Mouse (Mus musculus) hindbrain, embryonic 16.5 days (tissue): ENCODE data around the gene Tmprss11f. TPM values are rescaled to one million over a fixed set of nuclear protein-coding genes. Genes with fewer than 3 reads are reported as not detected.
"Not testable (repeated sequence)": the region's sequence is repeated elsewhere in the genome, so short reads cannot be mapped to it uniquely, and the experiment has no call there.

Experiments used
- ATAC-seq: fragments of 200-750 bp; cut with Nextera tagmentation; 2 replicates; pipeline ENCODE4 v1.8.0; 2017; ENCODE audit warnings: moderate TSS enrichment, moderate library complexity
- H3K27ac ChIP-seq: fragments of 300-500 bp; sonication (generic); 2 replicates; pipeline ENCODE4 v1.5.1; 2014; ENCODE audit warnings: low read depth, mild to moderate bottlenecking, control low read depth, low read length, moderate library complexity
- H3K27me3 ChIP-seq: fragments of 300-500 bp; sonication (generic); replicated peaks from 2 replicates; pipeline ENCODE4 v1.6.1; 2014; ENCODE audit warnings: low read length; ENCODE audit not compliant: control insufficient read depth, insufficient read depth
- H3K36me3 ChIP-seq: fragments of 300-500 bp; sonication (generic); 2 replicates; pipeline ENCODE4 v1.6.1; 2014; ENCODE audit warnings: mild to moderate bottlenecking, low read length, moderate library complexity, mixed read lengths; ENCODE audit not compliant: control insufficient read depth, insufficient read depth
- H3K4me1 ChIP-seq: fragments of 300-500 bp; sonication (generic); 2 replicates; pipeline ENCODE4 v1.6.1; 2014; ENCODE audit warnings: low read depth, low read length; ENCODE audit not compliant: control insufficient read depth, insufficient read depth
- H3K4me2 ChIP-seq: fragments of 300-500 bp; sonication (generic); 2 replicates; pipeline ENCODE4 v1.6.1; 2014; ENCODE audit warnings: mild to moderate bottlenecking, low read length, control low read depth, moderate library complexity
- H3K4me3 ChIP-seq: fragments of 300-500 bp; sonication (generic); 2 replicates; pipeline ENCODE4 v1.5.1; 2014; ENCODE audit warnings: mild to moderate bottlenecking, low read length, control low read depth, moderate library complexity
- H3K9ac ChIP-seq: fragments of 300-500 bp; sonication (generic); 2 replicates; pipeline ENCODE4 v1.6.1; 2014; ENCODE audit warnings: low read depth, mild to moderate bottlenecking, control low read depth, low read length, moderate library complexity
- H3K9me3 ChIP-seq: fragments of 300-500 bp; sonication (generic); 2 replicates; pipeline ENCODE4 v1.6.1; 2014; ENCODE audit warnings: mild to moderate bottlenecking, low read length, moderate library complexity; ENCODE audit not compliant: control insufficient read depth
- WGBS: fragments of 180-500 bp; shearing (Covaris S2); extraction: QIAGEN DNeasy Blood & Tissue Kit; methylation state at CpG from one replicate; pipeline ENCODE4 v1.1.7; 2014; 5-methylcytosine and 5-hydroxymethylcytosine counted together
- polyA plus RNA-seq: library from polyadenylated mRNA; unstranded; fragments of >200 nt; fragmentation: Nextera tagmentation; extraction: Ambion mirVana; gene quantifications from 2 replicates; pipeline ENCODE4 v1.2.1, GENCODE M21; 2015

Gene Tmprss11f
- not detected in 2 replicates for polyA plus RNA-seq

DNA sequence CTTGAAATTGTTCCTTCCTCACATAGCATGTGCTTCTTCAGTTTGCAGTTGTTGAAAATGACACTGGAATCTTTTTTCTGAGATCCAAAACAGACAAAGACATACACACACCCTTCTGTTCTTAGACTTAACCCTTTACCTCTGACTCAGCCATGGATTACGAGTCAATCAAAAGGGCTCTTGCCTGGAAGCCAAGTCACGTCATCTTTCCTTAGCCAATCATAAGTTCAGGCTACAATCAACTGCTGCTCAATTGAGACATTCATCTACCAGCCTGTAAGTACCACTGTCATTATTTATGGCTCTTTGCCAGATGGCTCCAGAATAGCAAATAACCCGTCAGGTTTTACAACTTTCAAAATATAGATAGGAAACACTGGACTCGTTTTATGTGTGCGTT is at the start of gene Tmprss11f:
Gene Tmprss11f (minus strand): TSS at position 101 of the 400 bp plus-strand sequence.
- no peak within 1 kb of the TSS for H3K9ac ChIP-seq
- H3K27ac ChIP-seq: no peak within 1 kb of the TSS
- H3K36me3 ChIP-seq: no peaks in the 10 kb centered on the region
- WGBS: 86% methylated on average over 5 of the region's 5 CpGs
- no peaks in the 10 kb centered on the region for H3K27me3 ChIP-seq
- H3K4me1 ChIP-seq: no peaks in the 10 kb centered on the region
- H3K4me3 ChIP-seq: no peak within 1 kb of the TSS
- no peak for ATAC-seq
- no peak within 1 kb of the TSS for H3K4me2 ChIP-seq
- H3K9me3 ChIP-seq: no peaks in the 10 kb centered on the region

GRCm38 (mm10) chr5:86676262-86676661 is 44.0 kb upstream of the Tmprss11f start, which contains the start of gene Tmprss11b:
Gene Tmprss11b, minus strand, starts transcription at chr5:86676362.
- Histone ChIP-seq H3K4me1 (no peaks in the 10 kb centered on the region), H3K27me3 (no peaks in the 10 kb centered on the region), H3K9ac (no peak within 1 kb of the TSS), H3K27ac (no peak within 1 kb of the TSS), H3K36me3 (no peaks in the 10 kb centered on the region), H3K4me3 (no peak within 1 kb of the TSS), H3K9me3 (no peaks in the 10 kb centered on the region), H3K4me2 (no peak within 1 kb of the TSS)
- ATAC-seq: no peak
- WGBS: 84% methylated on average over 5 of the region's 5 CpGs

DNA sequence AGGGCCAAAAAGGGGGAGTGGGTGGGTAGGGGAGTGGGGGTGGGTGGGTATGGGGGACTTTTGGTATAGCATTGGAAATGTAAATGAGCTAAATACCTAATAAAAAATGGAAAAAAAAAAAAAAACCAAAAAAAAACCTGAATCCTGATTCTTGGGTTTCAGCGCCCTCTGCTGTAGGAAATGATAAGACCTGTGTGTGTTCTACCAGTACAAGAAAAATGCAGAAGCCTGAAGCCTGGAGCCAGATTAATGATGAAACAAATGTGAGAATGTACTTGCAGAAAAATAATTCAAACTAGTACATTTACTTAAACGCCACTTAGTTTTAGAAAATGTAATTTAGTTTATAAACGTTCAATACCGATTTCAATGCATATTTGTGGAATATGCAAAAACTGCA is 17.0 kb upstream of the Tmprss11f start:
- ATAC-seq, H3K9me3 ChIP-seq, H3K27ac ChIP-seq, H3K36me3 ChIP-seq, H3K27me3 ChIP-seq, H3K4me1 ChIP-seq, H3K4me3 ChIP-seq, H3K4me2 ChIP-seq, H3K9ac ChIP-seq: not testable (repeated sequence)
- WGBS: 32% methylated on average over 4 of the region's 4 CpGs

- H3K4me2 ChIP-seq: no peak overlapping the region
- no peak overlapping the region for H3K27ac ChIP-seq
- H3K9me3 ChIP-seq: no peaks in the 10 kb centered on the region
- no peak overlapping the region for H3K4me3 ChIP-seq
- WGBS: 79% methylated on average over 3 of the region's 3 CpGs
- H3K36me3 ChIP-seq: no peaks in the 10 kb centered on the region
- ATAC-seq: no peak
- no peaks in the 10 kb centered on the region for H3K27me3 ChIP-seq
- no peak overlapping the region for H3K9ac ChIP-seq
- H3K4me1 ChIP-seq: no peaks in the 10 kb centered on the region
Measured at GRCm38 (mm10) chr5:86640795-86641194, 8.6 kb upstream of the Tmprss11f start.

DNA sequence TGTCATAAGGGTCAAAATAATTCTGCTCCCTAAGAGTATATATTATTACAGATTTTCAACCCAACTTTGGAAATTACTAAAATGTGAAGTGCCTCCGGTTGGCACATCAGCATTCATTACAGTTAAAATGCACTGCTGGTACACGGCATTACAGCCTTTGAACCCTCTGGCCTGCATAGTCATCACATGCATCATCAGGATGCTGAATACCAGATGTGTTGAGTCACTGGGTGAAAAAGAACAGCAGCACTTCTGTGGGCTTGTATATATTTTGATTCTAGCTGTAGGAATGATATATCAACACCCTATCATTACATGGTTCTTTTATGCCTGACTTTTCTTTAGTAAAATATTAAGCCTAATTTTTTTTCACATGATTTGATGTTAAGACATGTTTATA is 1.5 kb downstream of the Tmprss11f start:
- 84% methylated on average over 2 of the region's 2 CpGs for WGBS

DNA sequence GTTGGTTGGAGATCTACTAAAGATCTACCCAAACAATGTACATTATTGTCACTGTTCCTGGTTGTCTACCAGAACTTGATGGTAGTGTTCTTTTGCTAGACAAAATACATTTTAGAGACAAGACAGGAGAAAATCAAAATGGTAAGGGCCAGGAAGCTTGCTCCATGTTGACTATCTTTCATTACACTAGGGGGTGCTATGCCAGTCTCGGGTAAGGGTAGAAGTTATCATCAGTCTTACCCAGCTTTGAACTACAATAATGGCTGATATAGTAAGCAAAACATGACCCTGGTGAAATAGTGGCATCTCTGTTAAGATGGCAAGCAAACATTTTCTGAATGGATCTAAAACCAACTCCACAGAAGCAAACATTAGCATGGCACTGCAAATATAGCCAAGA is 10.4 kb downstream of the Tmprss11f start:
- H3K9ac ChIP-seq: no peak overlapping the region
- WGBS: 83% methylated on average over 1 of the region's 1 CpGs
- H3K27ac ChIP-seq: no peak overlapping the region
- no peaks in the 10 kb centered on the region for H3K4me1 ChIP-seq
- H3K4me2 ChIP-seq: no peak overlapping the region
- no peaks in the 10 kb centered on the region for H3K36me3 ChIP-seq
- no peaks in the 10 kb centered on the region for H3K9me3 ChIP-seq
- H3K27me3 ChIP-seq: no peaks in the 10 kb centered on the region
- ATAC-seq: no peak
- H3K4me3 ChIP-seq: no peak overlapping the region

More for the DNA sequence above, 1.5 kb downstream of the Tmprss11f start:
- no peaks in the 10 kb centered on the region for H3K36me3 ChIP-seq
- no peaks in the 10 kb centered on the region for H3K27me3 ChIP-seq
- no peaks in the 10 kb centered on the region for H3K4me1 ChIP-seq
- no peak overlapping the region for H3K9ac ChIP-seq
- no peaks in the 10 kb centered on the region for H3K9me3 ChIP-seq
- no peak overlapping the region for H3K4me2 ChIP-seq
- no peak for ATAC-seq
- H3K4me3 ChIP-seq: no peak overlapping the region
- H3K27ac ChIP-seq: no peak overlapping the region

GRCm38 (mm10) chr5:86585896-86586295 is 46.3 kb downstream of the Tmprss11f start:
- Histone ChIP-seq H3K4me1 (no peaks in the 10 kb centered on the region), H3K9me3 (no peaks in the 10 kb centered on the region), H3K4me2 (no peak overlapping the region), H3K27ac (no peak overlapping the region), H3K4me3 (no peak overlapping the region), H3K27me3 (no peaks in the 10 kb centered on the region), H3K9ac (no peak overlapping the region), H3K36me3 (no peaks in the 10 kb centered on the region)
- WGBS: 77% methylated on average over 3 of the region's 3 CpGs
- ATAC-seq: no peak

GRCm38 (mm10) chr5:86582618-86583017 is 49.6 kb downstream of the Tmprss11f start:
- Histone ChIP-seq H3K4me3 (no peak overlapping the region), H3K9ac (no peak overlapping the region), H3K4me2 (no peak overlapping the region), H3K9me3 (no peaks in the 10 kb centered on the region), H3K27me3 (no peaks in the 10 kb centered on the region), H3K27ac (no peak overlapping the region), H3K4me1 (no peaks in the 10 kb centered on the region), H3K36me3 (no peaks in the 10 kb centered on the region)
- WGBS: 80% methylated on average over 5 of the region's 5 CpGs
- no peak for ATAC-seq

DNA sequence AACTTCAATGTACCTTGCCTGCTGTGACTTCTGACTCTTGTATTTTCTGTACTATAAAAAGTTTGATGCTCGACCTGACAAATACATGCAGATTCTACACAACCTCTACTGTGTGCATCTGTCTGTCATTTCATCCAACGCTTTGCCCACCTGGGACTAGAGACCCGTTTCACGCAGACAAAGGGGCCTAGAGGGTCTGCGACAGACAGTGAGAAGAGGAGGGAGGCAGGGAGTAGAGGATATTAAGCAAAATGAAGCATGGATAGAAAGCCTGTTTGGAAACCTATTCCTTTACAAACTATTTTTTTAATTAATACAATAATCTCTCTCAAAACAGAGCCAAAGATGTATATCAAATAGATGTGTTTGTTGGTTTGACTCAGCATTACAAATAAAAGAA is 50.2 kb downstream of the Tmprss11f start:
- Histone ChIP-seq H3K4me1 (no peaks in the 10 kb centered on the region), H3K27ac (no peak overlapping the region), H3K9me3 (no peaks in the 10 kb centered on the region), H3K27me3 (no peaks in the 10 kb centered on the region), H3K4me3 (no peak overlapping the region), H3K9ac (no peak overlapping the region), H3K36me3 (no peaks in the 10 kb centered on the region), H3K4me2 (no peak overlapping the region)
- WGBS: 67% methylated on average over 5 of the region's 5 CpGs
- no peak for ATAC-seq

GRCm38 (mm10) chr5:86578761-86579160 is 53.5 kb downstream of the Tmprss11f start:
- not testable (repeated sequence) for H3K4me2 ChIP-seq, H3K27me3 ChIP-seq, ATAC-seq, H3K4me1 ChIP-seq, H3K9me3 ChIP-seq, H3K4me3 ChIP-seq, H3K9ac ChIP-seq, H3K27ac ChIP-seq, H3K36me3 ChIP-seq
- 90% methylated on average over 8 of the region's 8 CpGs for WGBS
